Mouse (Mus musculus): ENCODE data around the gene Dixdc1. TPM values are rescaled to one million over a fixed set of nuclear protein-coding genes. Genes with fewer than 3 reads are reported as not detected.

Dixdc1 gene
- polyA plus RNA-seq, 1 experiment from 2014 or later: 24.7 TPM

- Histone ChIP-seq H3K36me3 (peaks cover 37% of the 10 kb centered on the region), H3K4me3 (peak overlapping the region; percentile 97), H3K4me1 (peaks cover 14% of the 10 kb centered on the region), H3K27ac (replicated peaks) (no peak overlapping the region; the same call in 1 of the 2 replicates), H3K27me3 (no peaks in the 10 kb centered on the region), H3K9ac (replicated peaks) (peak overlapping the region; percentile 77), H3K4me2 (replicated peaks) (peak overlapping the region; percentile 90), H3K9me3 (no peaks in the 10 kb centered on the region)
- no peak for ATAC-seq (replicated peaks)
- 40% methylated on average over 11 of the region's 11 CpGs for WGBS
These were observed 123.2 kb downstream of the Dixdc1 start for GRCm38 (mm10) chr9:50616161-50616560.

Other genes with a start within 250 kb of the Dixdc1 start
- gene Plet1, start 245.0 kb downstream of the Dixdc1 start, polyA plus RNA-seq (2015; fragmentation: Nextera tagmentation; extraction: Ambion mirVana): 0.23 TPM in 1 of 2 replicates, not detected in the other
- 89.4 and 93.4 TPM in 2 replicates for gene Pts, start 210.8 kb downstream of the Dixdc1 start, polyA plus RNA-seq (2015; fragmentation: Nextera tagmentation; extraction: Ambion mirVana)
- gene Il18, start 184.7 kb downstream of the Dixdc1 start, polyA plus RNA-seq (2015; fragmentation: Nextera tagmentation; extraction: Ambion mirVana): 12.6 and 16.5 TPM in 2 replicates
- gene Bco2, start 184.3 kb downstream of the Dixdc1 start, polyA plus RNA-seq (2015; fragmentation: Nextera tagmentation; extraction: Ambion mirVana): 0.36 and 0.43 TPM in 2 replicates
- 0.19 and 0.31 TPM in 2 replicates for gene Tex12, start 178.2 kb downstream of the Dixdc1 start, polyA plus RNA-seq (2015; fragmentation: Nextera tagmentation; extraction: Ambion mirVana)
- 197 and 209 TPM in 2 replicates for gene Sdhd, start 135.7 kb downstream of the Dixdc1 start, polyA plus RNA-seq (2015; fragmentation: Nextera tagmentation; extraction: Ambion mirVana)
- gene Timm8b, start 135.6 kb downstream of the Dixdc1 start, polyA plus RNA-seq (2015; fragmentation: Nextera tagmentation; extraction: Ambion mirVana): 328 and 352 TPM in 2 replicates
- 3.6 and 5.8 TPM in 2 replicates for gene Pih1d2, start 122.2 kb downstream of the Dixdc1 start, polyA plus RNA-seq (2015; fragmentation: Nextera tagmentation; extraction: Ambion mirVana)
- 22.8 and 23.3 TPM in 2 replicates for gene Nkapd1, start 122.1 kb downstream of the Dixdc1 start, polyA plus RNA-seq (2015; fragmentation: Nextera tagmentation; extraction: Ambion mirVana)
- 41.4 and 43.9 TPM in 2 replicates for gene Dlat, start 79.7 kb downstream of the Dixdc1 start, polyA plus RNA-seq (2015; fragmentation: Nextera tagmentation; extraction: Ambion mirVana)
- 1.4 and 1.5 TPM in 2 replicates for gene 2310030G06Rik, start 7.0 kb upstream of the Dixdc1 start, polyA plus RNA-seq (2015; fragmentation: Nextera tagmentation; extraction: Ambion mirVana)
- gene Cryab, start 11.8 kb upstream of the Dixdc1 start, polyA plus RNA-seq (2015; fragmentation: Nextera tagmentation; extraction: Ambion mirVana): 13.1 and 14.1 TPM in 2 replicates
- 1.4 TPM in 1 of 2 replicates, not detected in the other for gene Hspb2, start 12.8 kb upstream of the Dixdc1 start, polyA plus RNA-seq (2015; fragmentation: Nextera tagmentation; extraction: Ambion mirVana)
- 10.9 and 11.0 TPM in 2 replicates for gene Fdxacb1, start 28.7 kb upstream of the Dixdc1 start, polyA plus RNA-seq (2015; fragmentation: Nextera tagmentation; extraction: Ambion mirVana)
- gene Alg9, start 35.5 kb upstream of the Dixdc1 start, polyA plus RNA-seq (2015; fragmentation: Nextera tagmentation; extraction: Ambion mirVana): 48.3 and 50.3 TPM in 2 replicates
- 46.5 and 55.9 TPM in 2 replicates for gene 1110032A03Rik, start 36.0 kb upstream of the Dixdc1 start, polyA plus RNA-seq (2015; fragmentation: Nextera tagmentation; extraction: Ambion mirVana)
- gene Ppp2r1b, start 105.8 kb upstream of the Dixdc1 start, polyA plus RNA-seq (2015; fragmentation: Nextera tagmentation; extraction: Ambion mirVana): 89.6 and 95.9 TPM in 2 replicates